Mouse (Mus musculus): ENCODE data around the gene Cacna2d1. TPM values are rescaled to one million over a fixed set of nuclear protein-coding genes. Genes with fewer than 3 reads are reported as not detected.

Gene Cacna2d1
- polyA plus RNA-seq, 1 experiment from 2014 or later = 7.0 TPM

- Histone ChIP-seq H3K9me3 (replicated peaks) (no peaks in the 10 kb centered on the region), H3K36me3 (no peaks in the 10 kb centered on the region), H3K27ac (no peak overlapping the region), H3K27me3 (ENCODE audit: low read depth, poor library complexity, severe bottlenecking) (no peaks in the 10 kb centered on the region), H3K4me1 (peaks cover 6% of the 10 kb centered on the region), H3K4me3 (no peak overlapping the region)
- DNase-seq (ENCODE audit: low spot score) = no peak
- WGBS = 94% methylated on average over 11 of the region's 11 CpGs
These were observed 158.7 kb downstream of the Cacna2d1 start for GRCm38 (mm10) chr5:16093071-16093693.

GRCm38 (mm10) chr5:16095345-16095744, 160.9 kb downstream of the Cacna2d1 start:
- H3K4me3 ChIP-seq = no peak overlapping the region
- peaks cover 4% of the 10 kb centered on the region for H3K4me1 ChIP-seq
- no peaks in the 10 kb centered on the region for H3K9me3 ChIP-seq (replicated peaks)
- no peaks in the 10 kb centered on the region for H3K36me3 ChIP-seq
- no peak for DNase-seq (ENCODE audit: low spot score)
- H3K27me3 ChIP-seq (ENCODE audit: low read depth, poor library complexity, severe bottlenecking) = no peaks in the 10 kb centered on the region
- H3K27ac ChIP-seq = no peak overlapping the region
- 63% methylated on average over 4 of the region's 4 CpGs for WGBS

- no peaks in the 10 kb centered on the region for H3K27me3 ChIP-seq (ENCODE audit: low read depth, poor library complexity, severe bottlenecking)
- no peak overlapping the region for H3K4me3 ChIP-seq
- DNase-seq (ENCODE audit: low spot score) = no peak
- no peaks in the 10 kb centered on the region for H3K36me3 ChIP-seq
- no peaks in the 10 kb centered on the region for H3K9me3 ChIP-seq (replicated peaks)
- no peaks in the 10 kb centered on the region for H3K4me1 ChIP-seq
- no peak overlapping the region for H3K27ac ChIP-seq
- 84% methylated on average over 2 of the region's 2 CpGs for WGBS
These were observed 164.3 kb downstream of the Cacna2d1 start for GRCm38 (mm10) chr5:16098766-16099165.

- WGBS = 91% methylated on average over 1 of the region's 1 CpGs
- no peaks in the 10 kb centered on the region for H3K27me3 ChIP-seq (ENCODE audit: low read depth, poor library complexity, severe bottlenecking)
- H3K4me1 ChIP-seq = no peaks in the 10 kb centered on the region
- DNase-seq (ENCODE audit: low spot score) = no peak
- H3K27ac ChIP-seq = no peak overlapping the region
- no peak overlapping the region for H3K4me3 ChIP-seq
- no peaks in the 10 kb centered on the region for H3K9me3 ChIP-seq (replicated peaks)
- H3K36me3 ChIP-seq = no peaks in the 10 kb centered on the region
These were observed 167.3 kb downstream of the Cacna2d1 start for GRCm38 (mm10) chr5:16101820-16102219.

- 85% methylated on average over 2 of the region's 2 CpGs for WGBS
- Histone ChIP-seq H3K9me3 (replicated peaks) (no peaks in the 10 kb centered on the region), H3K4me1 (no peaks in the 10 kb centered on the region), H3K27me3 (ENCODE audit: low read depth, poor library complexity, severe bottlenecking) (no peaks in the 10 kb centered on the region), H3K36me3 (no peaks in the 10 kb centered on the region), H3K27ac (no peak overlapping the region), H3K4me3 (no peak overlapping the region)
- no peak for DNase-seq (ENCODE audit: low spot score)
These were observed 171.2 kb downstream of the Cacna2d1 start for GRCm38 (mm10) chr5:16105701-16106100.

- DNase-seq (ENCODE audit: low spot score) = no peak
- 90% methylated on average over 1 of the region's 1 CpGs for WGBS
- no peak overlapping the region for H3K27ac ChIP-seq
- H3K36me3 ChIP-seq = no peaks in the 10 kb centered on the region
- no peak overlapping the region for H3K4me3 ChIP-seq
- no peaks in the 10 kb centered on the region for H3K27me3 ChIP-seq (ENCODE audit: low read depth, poor library complexity, severe bottlenecking)
- no peaks in the 10 kb centered on the region for H3K9me3 ChIP-seq (replicated peaks)
- no peaks in the 10 kb centered on the region for H3K4me1 ChIP-seq
These were observed 176.2 kb downstream of the Cacna2d1 start for GRCm38 (mm10) chr5:16110643-16111042.

GRCm38 (mm10) chr5:16113879-16114278, 179.4 kb downstream of the Cacna2d1 start:
- Histone ChIP-seq H3K9me3 (replicated peaks) (no peaks in the 10 kb centered on the region), H3K4me1 (peaks cover 16% of the 10 kb centered on the region), H3K4me3 (no peak overlapping the region), H3K36me3 (no peaks in the 10 kb centered on the region), H3K27ac (no peak overlapping the region), H3K27me3 (ENCODE audit: low read depth, poor library complexity, severe bottlenecking) (no peaks in the 10 kb centered on the region)
- no peak for DNase-seq (ENCODE audit: low spot score)
- 100% methylated on average over 1 of the region's 1 CpGs for WGBS

- no peaks in the 10 kb centered on the region for H3K9me3 ChIP-seq (replicated peaks)
- H3K36me3 ChIP-seq = no peaks in the 10 kb centered on the region
- WGBS = 75% methylated on average over 11 of the region's 11 CpGs
- no peak overlapping the region for H3K27ac ChIP-seq
- H3K4me1 ChIP-seq = peaks cover 15% of the 10 kb centered on the region
- no peaks in the 10 kb centered on the region for H3K27me3 ChIP-seq (ENCODE audit: low read depth, poor library complexity, severe bottlenecking)
- H3K4me3 ChIP-seq = no peak overlapping the region
- no peak for DNase-seq (ENCODE audit: low spot score)
These were observed 186.8 kb downstream of the Cacna2d1 start for GRCm38 (mm10) chr5:16121334-16121733.

GRCm38 (mm10) chr5:16122110-16122509, 187.6 kb downstream of the Cacna2d1 start:
- H3K4me1 ChIP-seq = peaks cover 7% of the 10 kb centered on the region
- no peaks in the 10 kb centered on the region for H3K9me3 ChIP-seq (replicated peaks)
- H3K4me3 ChIP-seq = no peak overlapping the region
- H3K27ac ChIP-seq = no peak overlapping the region
- DNase-seq (ENCODE audit: low spot score) = no peak
- 94% methylated on average over 6 of the region's 6 CpGs for WGBS
- no peaks in the 10 kb centered on the region for H3K36me3 ChIP-seq
- H3K27me3 ChIP-seq (ENCODE audit: low read depth, poor library complexity, severe bottlenecking) = no peaks in the 10 kb centered on the region

- Histone ChIP-seq H3K4me1 (peaks cover 13% of the 10 kb centered on the region), H3K9me3 (replicated peaks) (no peaks in the 10 kb centered on the region), H3K4me3 (no peak overlapping the region), H3K36me3 (no peaks in the 10 kb centered on the region), H3K27ac (no peak overlapping the region), H3K27me3 (ENCODE audit: low read depth, poor library complexity, severe bottlenecking) (no peaks in the 10 kb centered on the region)
- WGBS = 90% methylated on average over 6 of the region's 6 CpGs
- no peak for DNase-seq (ENCODE audit: low spot score)
These were observed 200.0 kb downstream of the Cacna2d1 start for GRCm38 (mm10) chr5:16134286-16135094.

- Histone ChIP-seq H3K4me3 (no peak overlapping the region), H3K9me3 (replicated peaks) (no peaks in the 10 kb centered on the region), H3K27ac (no peak overlapping the region), H3K36me3 (no peaks in the 10 kb centered on the region), H3K27me3 (ENCODE audit: low read depth, poor library complexity, severe bottlenecking) (no peaks in the 10 kb centered on the region), H3K4me1 (peaks cover 13% of the 10 kb centered on the region)
- WGBS = 74% methylated on average over 3 of the region's 3 CpGs
- DNase-seq (ENCODE audit: low spot score) = no peak
These were observed 201.5 kb downstream of the Cacna2d1 start for GRCm38 (mm10) chr5:16135986-16136385.

GRCm38 (mm10) chr5:16136839-16137238, 202.3 kb downstream of the Cacna2d1 start:
- no peaks in the 10 kb centered on the region for H3K9me3 ChIP-seq (replicated peaks)
- H3K27me3 ChIP-seq (ENCODE audit: low read depth, poor library complexity, severe bottlenecking) = no peaks in the 10 kb centered on the region
- DNase-seq (ENCODE audit: low spot score) = no peak
- H3K27ac ChIP-seq = no peak overlapping the region
- H3K4me3 ChIP-seq = no peak overlapping the region
- H3K4me1 ChIP-seq = peaks cover 13% of the 10 kb centered on the region
- no peaks in the 10 kb centered on the region for H3K36me3 ChIP-seq
- WGBS = 68% methylated on average over 2 of the region's 2 CpGs

GRCm38 (mm10) chr5:16146602-16147001, 212.1 kb downstream of the Cacna2d1 start:
- no peak for DNase-seq (ENCODE audit: low spot score)
- Histone ChIP-seq H3K4me1 (no peaks in the 10 kb centered on the region), H3K4me3 (no peak overlapping the region), H3K9me3 (replicated peaks) (no peaks in the 10 kb centered on the region), H3K27me3 (ENCODE audit: low read depth, poor library complexity, severe bottlenecking) (no peaks in the 10 kb centered on the region), H3K36me3 (no peaks in the 10 kb centered on the region), H3K27ac (no peak overlapping the region)
- WGBS = 91% methylated on average over 1 of the region's 1 CpGs

Data from limb, embryonic 10.5 days (tissue).